Mouse (Mus musculus) kidney, adult 2 months (tissue): ENCODE measurements around the gene Sim1. TPM values are rescaled to one million over a fixed set of nuclear protein-coding genes. Genes with fewer than 3 reads are reported as not detected.
A peak's percentile ranks its signal among the peaks of the same experiment; 100 is the strongest.

Experiments
- DNase-seq: peaks from one replicate; pipeline ENCODE4 v3.0.0; 2021
- H3K27ac ChIP-seq: fragments of 200-500 bp; 2 replicates; pipeline ENCODE4 v1.5.1; 2012; ENCODE audit warnings: low read depth, low read length, control low read depth, inconsistent platforms; ENCODE audit not compliant: insufficient read depth
- H3K27me3 ChIP-seq: fragments of 200-500 bp; replicated peaks from 2 replicates; pipeline ENCODE4 v1.6.1; 2012; ENCODE audit warnings: mild to moderate bottlenecking, moderate library complexity, low read length, inconsistent platforms; ENCODE audit not compliant: control insufficient read depth, insufficient read depth
- H3K36me3 ChIP-seq: fragments of 200-500 bp; 2 replicates; pipeline ENCODE4 v1.6.1; 2012; ENCODE audit warnings: mild to moderate bottlenecking, moderate library complexity, low read length, inconsistent platforms; ENCODE audit not compliant: control insufficient read depth, insufficient read depth
- H3K4me1 ChIP-seq: fragments of 200-500 bp; 2 replicates; pipeline ENCODE4 v1.6.1; 2011; ENCODE audit warnings: low read length; ENCODE audit not compliant: control insufficient read depth, insufficient read depth
- H3K4me3 ChIP-seq: fragments of 200-500 bp; 2 replicates; pipeline ENCODE4 v1.5.1; 2011; ENCODE audit warnings: mild to moderate bottlenecking, low read depth, low read length, control low read depth; ENCODE audit not compliant: insufficient read depth
- CTCF ChIP-seq: fragments of 200-500 bp; conservative IDR thresholded peaks from 2 replicates; pipeline ENCODE4 v1.5.1; 2011; ENCODE audit warnings: low read depth, mild to moderate bottlenecking, control low read depth, low read length, moderate library complexity, mixed read lengths; ENCODE audit not compliant: insufficient read depth, insufficient read length
- POLR2A ChIP-seq: fragments of 200-500 bp; IDR thresholded peaks from one replicate; pipeline ENCODE4 v1.6.1; 2011; ENCODE audit warnings: low read depth, low read length, control low read depth
- WGBS: fragments of 180-500 bp; shearing (Covaris S2); methylation state at CpG from one replicate; pipeline ENCODE4 v1.1.7; 2018; 5-methylcytosine and 5-hydroxymethylcytosine counted together
- polyA plus RNA-seq: library from polyadenylated mRNA; depleted of rRNA; stranded (reverse); fragments of >200 nt; gene quantifications from 2 replicates; pipeline ENCODE4 v1.2.3, GENCODE M21; 2012

Gene Sim1
- polyA plus RNA-seq, 1 experiment, result 4.2 TPM

DNA sequence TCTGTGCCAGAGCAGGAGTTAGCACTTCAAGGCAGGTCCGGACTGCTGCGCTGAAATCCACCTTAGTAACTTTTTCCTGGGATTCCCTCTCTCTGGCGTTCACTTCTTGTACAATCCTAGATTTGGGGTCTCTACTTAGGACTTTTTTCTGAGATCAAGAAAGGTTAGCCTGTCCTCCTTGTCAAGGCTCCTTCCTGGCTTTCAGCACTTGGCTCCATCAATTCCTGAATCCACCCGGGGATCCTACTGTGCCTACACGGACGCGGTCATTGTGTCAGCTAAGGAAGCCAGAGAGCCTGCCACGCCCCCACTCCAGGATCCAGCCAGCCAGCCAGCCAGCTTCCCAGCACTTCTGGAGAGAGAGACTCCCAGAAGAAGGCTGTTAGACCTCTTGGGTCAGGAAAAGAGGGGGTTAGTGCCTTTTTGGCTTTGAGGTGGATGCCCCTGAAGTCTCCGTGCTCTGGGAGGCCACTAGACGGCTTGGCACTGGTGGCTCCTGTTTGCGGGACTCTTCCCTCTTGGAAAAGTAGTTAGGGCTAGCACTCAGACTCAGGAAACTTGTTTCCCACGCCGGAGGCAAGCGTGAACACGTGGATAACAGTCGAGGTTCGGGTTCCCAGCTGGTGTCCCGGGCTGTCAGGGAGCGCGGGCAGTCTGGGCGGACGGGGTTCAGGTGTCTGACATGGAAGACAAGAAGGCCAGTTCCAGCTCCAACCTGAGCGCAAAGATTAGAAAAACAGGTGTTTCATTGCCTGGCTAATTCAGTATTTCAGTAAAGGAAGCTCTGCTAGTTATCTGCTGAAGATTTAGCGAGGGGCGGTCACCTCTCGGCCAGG, 2.5 kb upstream of the Sim1 start:
- H3K4me3 ChIP-seq, result peak overlapping the region; percentile 70
- peak; percentile 53 for DNase-seq
- TF ChIP-seq CTCF, result no peak
- no peak for TF ChIP-seq POLR2A
- 3% methylated on average over 26 of the region's 26 CpGs for WGBS
- no peaks in the 10 kb centered on the region for H3K4me1 ChIP-seq
- H3K36me3 ChIP-seq, result no peaks in the 10 kb centered on the region
- peaks cover 7% of the 10 kb centered on the region for H3K27me3 ChIP-seq
- peak overlapping the region; percentile 4; the same call in 1 of the 2 replicates for H3K27ac ChIP-seq

GRCm38 (mm10) chr10:50892751-50893320, 1.7 kb upstream of the Sim1 start:
- Histone ChIP-seq H3K36me3 (no peaks in the 10 kb centered on the region), H3K27me3 (peaks cover 7% of the 10 kb centered on the region), H3K4me1 (no peaks in the 10 kb centered on the region), H3K27ac (peak overlapping the region; percentile 73), H3K4me3 (peak overlapping the region; percentile 70)
- 12% methylated on average over 15 of the region's 15 CpGs for WGBS
- peak; percentile 57 for DNase-seq
- no peak for TF ChIP-seq CTCF
- no peak for TF ChIP-seq POLR2A

GRCm38 (mm10) chr10:50893546-50893945, 1.0 kb upstream of the Sim1 start:
- Histone ChIP-seq H3K27me3 (peaks cover 7% of the 10 kb centered on the region), H3K27ac (peak overlapping the region; percentile 73), H3K4me3 (peak overlapping the region; percentile 70; the same call in 1 of the 2 replicates), H3K36me3 (no peaks in the 10 kb centered on the region), H3K4me1 (no peaks in the 10 kb centered on the region)
- DNase-seq, result no peak
- WGBS, result 16% methylated on average over 10 of the region's 10 CpGs
- no peak for TF ChIP-seq POLR2A
- no peak for TF ChIP-seq CTCF

DNA sequence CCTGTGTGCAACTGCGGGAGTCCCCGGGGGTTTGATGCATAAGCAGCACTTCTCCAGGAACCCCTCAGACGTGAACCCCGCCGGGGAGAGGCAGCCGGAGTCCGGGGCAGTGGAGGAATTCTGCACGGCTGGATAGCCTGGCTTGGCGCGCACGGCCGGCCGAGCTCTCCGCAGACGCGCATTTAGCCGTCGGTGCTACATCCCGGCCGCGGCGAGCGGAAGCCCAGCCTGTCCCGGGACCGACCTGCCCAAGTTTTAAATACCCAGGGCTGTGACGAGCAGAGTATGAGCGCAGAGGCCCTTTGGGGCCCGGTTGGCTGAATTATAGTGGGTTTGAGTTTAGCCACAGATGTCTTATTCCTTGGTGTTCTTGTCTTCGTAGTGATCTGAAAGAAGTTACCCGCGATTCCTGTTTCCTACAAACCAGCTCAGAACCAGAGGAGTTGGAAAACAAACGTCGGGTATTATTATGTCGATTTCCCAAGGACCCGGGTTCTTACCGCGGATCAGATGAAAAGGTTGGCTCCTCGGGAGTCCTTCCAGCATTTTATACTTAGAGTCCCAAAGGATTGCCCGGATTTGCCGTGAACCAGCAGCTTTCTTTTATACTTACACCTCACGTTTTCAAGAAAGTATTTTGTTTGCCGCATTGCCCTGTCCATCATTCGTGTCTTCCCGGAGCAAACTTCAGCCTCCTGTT, 687 bp downstream of the Sim1 start:
- TF ChIP-seq CTCF (no peak), POLR2A (no peak)
- H3K27ac ChIP-seq, result peak overlapping the region; percentile 76
- H3K4me1 ChIP-seq, result no peaks in the 10 kb centered on the region
- peak; percentile 35 for DNase-seq
- no peaks in the 10 kb centered on the region for H3K36me3 ChIP-seq
- 2% methylated on average over 44 of the region's 44 CpGs for WGBS
- peaks cover 7% of the 10 kb centered on the region for H3K27me3 ChIP-seq
- peak overlapping the region; percentile 78 for H3K4me3 ChIP-seq

- 13% methylated on average over 21 of the region's 21 CpGs for WGBS
- Histone ChIP-seq H3K27me3 (peaks cover 7% of the 10 kb centered on the region), H3K27ac (peak overlapping the region; percentile 76), H3K36me3 (no peaks in the 10 kb centered on the region), H3K4me1 (no peaks in the 10 kb centered on the region), H3K4me3 (peak overlapping the region; percentile 78)
- TF ChIP-seq POLR2A (no peak), CTCF (no peak)
- DNase-seq, result peak; percentile 33
Measured at GRCm38 (mm10) chr10:50895881-50896766, 1.6 kb downstream of the Sim1 start.

- no peak for TF ChIP-seq POLR2A
- TF ChIP-seq CTCF, result no peak
- H3K27me3 ChIP-seq, result peaks cover 7% of the 10 kb centered on the region
- 29% methylated on average over 3 of the region's 3 CpGs for WGBS
- H3K27ac ChIP-seq, result no peak overlapping the region
- H3K36me3 ChIP-seq, result no peaks in the 10 kb centered on the region
- peak overlapping the region; percentile 14 for H3K4me3 ChIP-seq
- DNase-seq, result peak; percentile 19
- no peaks in the 10 kb centered on the region for H3K4me1 ChIP-seq
Measured at GRCm38 (mm10) chr10:50896767-50897390, 2.3 kb downstream of the Sim1 start.
